Mouse (Mus musculus) forebrain, postnatal 0 days (tissue): Measurements from ENCODE around the gene Rassf10. TPM values are rescaled to one million over a fixed set of nuclear protein-coding genes. Genes with fewer than 3 reads are reported as not detected.

Experiments
- ATAC-seq: fragments of 200-750 bp; cut with Nextera tagmentation; 2 replicates; pipeline ENCODE4 v1.8.0; 2017; ENCODE audit warnings: mild to moderate bottlenecking, moderate library complexity
- DNase-seq: peaks from one replicate; pipeline ENCODE4 v3.0.0-alpha.2; 2015
- H3K27ac ChIP-seq: fragments of 300-500 bp; sonication (generic); 2 replicates; pipeline ENCODE4 v1.5.1; 2014; ENCODE audit warnings: low read depth, mild to moderate bottlenecking, antibody characterized with exemption, low read length, moderate library complexity, mixed read lengths
- H3K27me3 ChIP-seq: fragments of 300-500 bp; sonication (generic); 2 replicates; pipeline ENCODE4 v1.6.1; 2014; ENCODE audit warnings: mild to moderate bottlenecking, low read length, mixed read lengths; ENCODE audit not compliant: insufficient read depth
- H3K36me3 ChIP-seq: fragments of 300-500 bp; sonication (generic); 2 replicates; pipeline ENCODE4 v1.6.1; 2014; ENCODE audit warnings: mild to moderate bottlenecking, moderate library complexity; ENCODE audit not compliant: insufficient read depth
- H3K4me1 ChIP-seq: fragments of 300-500 bp; sonication (generic); 2 replicates; pipeline ENCODE4 v1.6.1; 2014; ENCODE audit warnings: antibody characterized with exemption; ENCODE audit not compliant: insufficient read depth
- H3K4me2 ChIP-seq: fragments of 300-500 bp; sonication (generic); 2 replicates; pipeline ENCODE4 v1.6.1; 2014; ENCODE audit warnings: low read depth, mild to moderate bottlenecking, moderate library complexity
- H3K4me3 ChIP-seq: fragments of 300-500 bp; sonication (generic); 2 replicates; pipeline ENCODE4 v1.5.1; 2014; ENCODE audit warnings: low read depth, low read length, mixed read lengths
- H3K9ac ChIP-seq: fragments of 300-500 bp; sonication (generic); 2 replicates; pipeline ENCODE4 v1.6.1; 2014; ENCODE audit warnings: mild to moderate bottlenecking
- H3K9me3 ChIP-seq: fragments of 300-500 bp; sonication (generic); 2 replicates; pipeline ENCODE4 v1.6.1; 2016; ENCODE audit warnings: low read length
- CTCF ChIP-seq: sonication (generic); IDR thresholded peaks from 2 replicates; pipeline ENCODE4 v1.5.1; 2016; ENCODE audit warnings: antibody characterized with exemption, control low read depth, low read depth
- WGBS: fragments of 180-500 bp; shearing (Covaris S2); extraction: QIAGEN DNeasy Blood & Tissue Kit; methylation state at CpG from one replicate; pipeline ENCODE4 v1.1.7; 2014; 5-methylcytosine and 5-hydroxymethylcytosine counted together
- polyA plus RNA-seq: library from polyadenylated mRNA; unstranded; fragments of >200 nt; fragmentation: Nextera tagmentation; extraction: Ambion mirVana; gene quantifications from 2 replicates; pipeline ENCODE4 v1.2.1, GENCODE M21; 2015
- total RNA-seq: library from RNA; depleted of rRNA; stranded (reverse); fragments of >200 nt; gene quantifications from 2 replicates; pipeline ENCODE4 v1.2.3, GENCODE M21; 2014

Rassf10 gene
- total and polyA plus RNA-seq, 2 experiments from 2014 or later = 2.3 to 5.2 TPM

- Histone ChIP-seq H3K27me3 (peaks cover 24% of the 10 kb centered on the region), H3K36me3 (no peaks in the 10 kb centered on the region), H3K4me1 (0 out of 2 replicates have a peak, but pooled peaks cover 3% of the 10 kb centered on the region), H3K27ac (no peak overlapping the region), H3K9me3 (no peaks in the 10 kb centered on the region), H3K4me3 (no peak overlapping the region; the same call in 1 of the 2 replicates), H3K4me2 (peak overlapping the region; percentile 19), H3K9ac (no peak overlapping the region)
- ATAC-seq = no peak
- no peak for DNase-seq
- WGBS = 54% methylated on average over 7 of the region's 7 CpGs
- TF ChIP-seq CTCF = no peak
Observed at GRCm38 (mm10) chr7:112956961-112957360, 3.2 kb downstream of the Rassf10 start.

DNA sequence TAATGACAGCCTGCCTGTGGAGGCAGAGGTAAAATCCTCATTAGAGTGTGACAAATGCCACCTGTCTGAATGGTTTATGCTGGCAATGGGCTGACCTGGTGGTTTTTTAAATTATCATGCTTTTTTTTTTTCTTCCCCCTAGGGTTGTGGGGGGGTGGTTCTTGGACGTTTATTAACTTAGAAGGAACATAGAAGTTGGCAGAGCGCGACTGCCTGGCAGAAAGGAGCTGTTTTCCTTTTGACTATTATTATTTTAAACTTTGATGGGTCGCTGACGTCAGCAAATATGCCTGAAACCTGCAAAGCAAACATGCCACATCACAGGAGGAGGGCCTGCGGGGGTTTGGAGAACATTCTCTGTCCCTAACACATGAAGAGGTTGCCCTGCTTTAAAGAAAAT is 3.9 kb downstream of the Rassf10 start:
- Histone ChIP-seq H3K4me3 (no peak overlapping the region), H3K36me3 (no peaks in the 10 kb centered on the region), H3K4me2 (no peak overlapping the region; the same call in 1 of the 2 replicates), H3K4me1 (0 out of 2 replicates have a peak, but pooled peaks cover 3% of the 10 kb centered on the region), H3K9ac (no peak overlapping the region), H3K9me3 (no peaks in the 10 kb centered on the region), H3K27me3 (peaks cover 24% of the 10 kb centered on the region), H3K27ac (no peak overlapping the region)
- 32% methylated on average over 6 of the region's 6 CpGs for WGBS
- ATAC-seq = no peak
- no peak for TF ChIP-seq CTCF
- no peak for DNase-seq

DNA sequence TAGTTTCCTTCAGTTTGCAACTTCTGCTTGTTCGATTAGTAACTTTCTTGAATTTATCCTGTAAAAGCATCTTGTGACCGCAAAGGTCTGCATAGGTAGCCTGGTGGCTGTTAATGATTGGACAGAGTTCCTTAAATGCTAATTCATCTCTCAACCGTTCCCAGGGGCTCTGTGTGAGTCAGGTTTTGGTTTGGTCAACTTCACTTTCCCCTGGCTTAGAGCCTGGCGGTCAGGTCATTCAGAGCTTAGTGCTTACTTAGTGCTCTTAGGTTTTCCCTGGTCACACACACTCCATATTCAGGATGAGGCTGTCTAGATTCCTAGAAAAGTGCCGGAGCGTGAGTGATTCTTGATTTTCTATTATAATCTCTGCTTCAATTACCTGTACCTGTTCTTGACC is 12.6 kb downstream of the Rassf10 start:
- H3K27ac ChIP-seq = no peak overlapping the region
- no peak overlapping the region for H3K4me3 ChIP-seq
- H3K27me3 ChIP-seq = no peaks in the 10 kb centered on the region
- no peak for TF ChIP-seq CTCF
- H3K9ac ChIP-seq = no peak overlapping the region
- H3K36me3 ChIP-seq = no peaks in the 10 kb centered on the region
- H3K4me2 ChIP-seq = no peak overlapping the region
- no peak for DNase-seq
- 73% methylated on average over 6 of the region's 6 CpGs for WGBS
- no peaks in the 10 kb centered on the region for H3K4me1 ChIP-seq
- H3K9me3 ChIP-seq = peaks cover 7% of the 10 kb centered on the region
- no peak for ATAC-seq

GRCm38 (mm10) chr7:112966786-112967185 is 13.0 kb downstream of the Rassf10 start:
- Histone ChIP-seq H3K4me3 (no peak overlapping the region), H3K9me3 (peaks cover 7% of the 10 kb centered on the region), H3K9ac (no peak overlapping the region), H3K36me3 (no peaks in the 10 kb centered on the region), H3K27ac (no peak overlapping the region), H3K4me1 (no peaks in the 10 kb centered on the region), H3K4me2 (no peak overlapping the region), H3K27me3 (no peaks in the 10 kb centered on the region)
- TF ChIP-seq CTCF = no peak
- DNase-seq (no peak), ATAC-seq (no peak)
- 44% methylated on average over 3 of the region's 3 CpGs for WGBS

DNA sequence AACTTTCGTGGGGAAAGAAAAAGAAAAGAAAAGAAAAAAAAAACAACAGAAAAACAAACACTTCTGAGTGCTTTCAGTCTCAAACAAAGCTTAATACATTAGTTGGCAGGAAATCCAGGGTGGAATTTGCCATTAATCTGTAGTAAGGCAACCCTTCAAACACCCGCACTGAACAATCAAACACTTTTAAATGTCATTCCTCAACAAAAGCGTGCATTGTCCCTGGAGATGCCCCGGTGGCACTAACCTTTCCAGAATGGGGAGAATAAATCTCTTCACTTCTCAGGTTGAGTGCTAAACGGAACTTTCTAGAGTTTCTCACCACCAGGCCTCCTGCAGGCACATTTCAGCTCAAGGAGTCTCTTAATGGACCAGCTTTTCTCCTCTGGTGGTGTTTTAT is 29.6 kb downstream of the Rassf10 start:
- Histone ChIP-seq H3K36me3 (no peaks in the 10 kb centered on the region), H3K9me3 (no peaks in the 10 kb centered on the region), H3K9ac (no peak overlapping the region), H3K4me1 (no peaks in the 10 kb centered on the region), H3K4me2 (no peak overlapping the region), H3K27ac (no peak overlapping the region), H3K27me3 (no peaks in the 10 kb centered on the region), H3K4me3 (no peak overlapping the region)
- WGBS = 27% methylated on average over 5 of the region's 5 CpGs
- DNase-seq (no peak), ATAC-seq (no peak)
- TF ChIP-seq CTCF = no peak

- WGBS = 59% methylated on average over 17 of the region's 17 CpGs
- no peak for ATAC-seq
Observed at GRCm38 (mm10) chr7:112984704-112985577, 31.2 kb downstream of the Rassf10 start.

DNA sequence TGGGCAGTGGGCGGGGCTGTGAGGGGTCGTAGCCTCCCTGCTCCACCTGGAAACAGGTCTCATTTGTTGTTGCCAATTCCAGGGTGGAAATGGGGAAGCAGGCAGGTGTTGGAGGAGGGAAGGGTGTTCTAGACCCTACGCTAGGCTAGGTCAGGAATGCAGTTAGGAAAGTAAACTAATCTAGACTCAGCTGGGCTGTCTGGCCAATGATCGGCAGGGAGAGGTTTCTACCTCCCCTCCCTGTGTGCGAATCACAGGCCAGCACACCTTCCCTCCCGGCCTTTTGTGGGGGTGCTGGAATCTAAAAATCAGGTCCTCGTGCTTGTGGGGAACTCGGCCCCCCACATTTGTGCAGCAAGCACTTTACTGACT is 31.8 kb downstream of the Rassf10 start:
- DNase-seq = no peak
- H3K4me1 ChIP-seq = no peaks in the 10 kb centered on the region
- H3K27ac ChIP-seq = no peak overlapping the region
- H3K9me3 ChIP-seq = no peaks in the 10 kb centered on the region
- no peak overlapping the region for H3K4me3 ChIP-seq
- H3K36me3 ChIP-seq = no peaks in the 10 kb centered on the region
- WGBS = 71% methylated on average over 8 of the region's 8 CpGs
- H3K4me2 ChIP-seq = no peak overlapping the region
- no peak overlapping the region for H3K9ac ChIP-seq
- ATAC-seq = no peak
- TF ChIP-seq CTCF = no peak
- H3K27me3 ChIP-seq = no peaks in the 10 kb centered on the region

More at GRCm38 (mm10) chr7:112984704-112985577, 31.2 kb downstream of the Rassf10 start:
- Histone ChIP-seq H3K4me3 (no peak overlapping the region), H3K36me3 (no peaks in the 10 kb centered on the region), H3K9me3 (no peaks in the 10 kb centered on the region), H3K27me3 (no peaks in the 10 kb centered on the region), H3K27ac (no peak overlapping the region), H3K9ac (no peak overlapping the region), H3K4me2 (no peak overlapping the region), H3K4me1 (no peaks in the 10 kb centered on the region)
- TF ChIP-seq CTCF = no peak
- no peak for DNase-seq
